In the genomic region with DNA sequence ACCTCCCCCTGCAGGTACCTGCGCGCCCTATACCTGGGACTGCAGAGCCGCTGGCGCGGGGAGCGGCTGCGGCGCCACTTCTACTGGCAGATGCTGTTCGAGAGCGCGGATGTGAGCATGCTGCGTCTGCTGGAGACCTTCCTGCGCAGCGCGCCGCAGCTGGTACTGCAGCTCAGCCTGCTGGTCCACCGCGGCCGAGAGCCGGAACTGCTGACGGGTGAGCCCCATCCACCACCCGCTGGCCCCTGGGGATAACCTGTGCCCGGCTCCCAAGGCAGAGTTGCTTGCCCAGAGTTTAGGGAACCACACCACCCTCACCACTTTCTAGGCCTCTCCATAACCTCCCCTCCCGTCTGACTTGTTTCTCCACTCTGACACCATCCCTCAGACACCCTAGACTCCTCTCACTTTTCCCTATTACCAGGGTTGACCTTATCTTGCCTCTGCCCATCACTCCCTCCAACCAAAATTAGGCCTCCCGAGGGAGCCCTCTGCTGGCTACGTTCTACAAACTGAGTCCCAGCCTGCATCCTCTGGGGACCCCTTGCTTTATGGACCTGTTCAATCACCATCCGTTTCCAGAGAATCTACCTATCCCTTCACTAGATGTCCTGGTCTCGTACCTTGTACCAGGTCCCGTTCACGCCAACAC, we compare ENCODE assay signal across 10 mouse cellular contexts. TPM values are rescaled to one million over a fixed set of nuclear protein-coding genes. Genes with fewer than 3 reads are reported as not detected.
DNase-seq lines count a peak whose midpoint lies in the region; ATAC-seq and TF ChIP-seq lines count a peak whose summit lies in the region.
"Had no signal": no experiment of that assay in that cellular context is flagged by ENCODE, and none has a peak within 500 bp of the region (broad histone marks: within the 10 kb centered on the region; RNA-seq: fewer than 3 reads in every experiment).

No protein-coding gene starts in this region.

- no peak overlapping the region for H3K27ac ChIP-seq in lung, postnatal 0 days (ENCODE audit: low read length)
- H3K27ac ChIP-seq: lung, embryonic 15.5 days had no signal

- peaks cover 16% of the 10 kb centered on the region; the same call in 1 of the 2 replicates for H3K27me3 ChIP-seq in lung, postnatal 0 days (replicated peaks; ENCODE audit: insufficient read depth, low read length)
- no peaks in the 10 kb centered on the region for H3K27me3 ChIP-seq in splenic B cell, adult 2 months (ENCODE audit: control insufficient read depth, insufficient read depth, low read length, poor library complexity, severe bottlenecking)

- no peak overlapping the region for H3K9ac ChIP-seq in lung, postnatal 0 days (replicated peaks; ENCODE audit: low read depth)
- H3K9ac ChIP-seq: lung, embryonic 15.5 days had no signal

- TF ChIP-seq EP300 in lung, postnatal 0 days (IDR thresholded peaks at IDR 0.05), result no peak

- no peak for ATAC-seq in lung, postnatal 0 days
- ATAC-seq in hematopoietic stem cell, adult 5-6 weeks (replicated peaks in 1 of 2; ENCODE audit: insufficient read depth in 1 of 2, low FRiP score in 2 of 2, low TSS enrichment in 1 of 2, low read depth in 1 of 2, poor library complexity in 2 of 2, severe bottlenecking in 2 of 2), result peak; percentile 34 to 40; a peak in 3 of 4 replicates

- TF ChIP-seq CTCF in lung, postnatal 0 days (IDR thresholded peaks at IDR 0.05), result peak; percentile 20; the same call in 1 of the 2 replicates

- H3K4me1 ChIP-seq in lung, postnatal 0 days (ENCODE audit: insufficient read depth, low read depth, low read length), result no peaks in the 10 kb centered on the region

- WGBS in lung, postnatal 0 days, result 9% methylated on average over 26 of the region's 30 CpGs

- H3K4me3 ChIP-seq in lung, postnatal 0 days (ENCODE audit: low read depth, low read length), result no peak overlapping the region
- H3K4me3 ChIP-seq: lung, embryonic 15.5 days had no signal

- H3K36me3 ChIP-seq in lung, postnatal 0 days (ENCODE audit: insufficient read depth, low read length), result no peaks in the 10 kb centered on the region
- no peaks in the 10 kb centered on the region for H3K36me3 ChIP-seq in splenic B cell, adult 2 months (ENCODE audit: control insufficient read depth, insufficient read depth, low read length, poor library complexity, severe bottlenecking)
- H3K36me3 ChIP-seq: lung, embryonic 15.5 days had no signal

- peak; percentile 56 for DNase-seq in cerebellum, adult 11-12 months
- no peak for DNase-seq in cerebellum, adult 8-10 months
- DNase-seq in lung, postnatal 0 days (ENCODE audit: low spot score), result no peak
- no peak for DNase-seq in lung, postnatal 25 days (ENCODE audit: low spot score)
- peak; percentile 24 for DNase-seq in splenic B cell, adult 2 months (ENCODE audit: low read depth, low spot score)
- DNase-seq in c-Kit-positive CD71-positive TER-119-positive erythroid progenitor cells, embryonic 14.5 days (ENCODE audit: low spot score), result no peak
- DNase-seq in left cerebral cortex, adult 9 months (ENCODE audit: low spot score in 2 of 2), result no peak

- no peak overlapping the region for H3K4me2 ChIP-seq in lung, postnatal 0 days (replicated peaks; ENCODE audit: low read depth, low read length)
- H3K4me2 ChIP-seq: lung, embryonic 15.5 days had no signal

- H3K9me3 ChIP-seq in lung, postnatal 0 days (ENCODE audit: low read length), result no peaks in the 10 kb centered on the region
- H3K9me3 ChIP-seq: lung, embryonic 15.5 days had no signal

RNA-seq across cellular contexts. Expression of a gene that starts 12.9 kb away (rescaled TPM):
- 10.7 and 11.1 TPM in 2 replicates for polyA plus RNA-seq in lung, postnatal 0 days (2015; fragmentation: Nextera tagmentation; extraction: Ambion mirVana)
- 5.4 and 11.4 TPM in 2 replicates for total RNA-seq in hematopoietic stem cell, adult 5-6 weeks (2017)

RNA-seq across cellular contexts. Expression of a gene that starts 21.2 kb away (rescaled TPM):
- polyA plus RNA-seq in lung, postnatal 0 days (2015; fragmentation: Nextera tagmentation; extraction: Ambion mirVana), result not detected in 2 replicates
- total RNA-seq in hematopoietic stem cell, adult 5-6 weeks (2017), result 0.50 TPM in 1 of 2 replicates, not detected in the other
- total RNA-seq: heart, adult 18-20 months had no signal
- polyA plus RNA-seq: lung, embryonic 15.5 days had no signal

RNA-seq across cellular contexts. Expression of a gene that starts 37.6 kb away (rescaled TPM):
- polyA plus RNA-seq in lung, postnatal 0 days (2015; fragmentation: Nextera tagmentation; extraction: Ambion mirVana), result 76.6 and 97.2 TPM in 2 replicates
- 115 and 527 TPM in 2 replicates for total RNA-seq in hematopoietic stem cell, adult 5-6 weeks (2017)

RNA-seq across cellular contexts. Expression of a gene that starts 55.4 kb away (rescaled TPM):
- polyA plus RNA-seq in lung, postnatal 0 days (2015; fragmentation: Nextera tagmentation; extraction: Ambion mirVana), result 37.1 and 59.4 TPM in 2 replicates
- 9.0 and 26.3 TPM in 2 replicates for total RNA-seq in hematopoietic stem cell, adult 5-6 weeks (2017)

Comparison
In these comparisons a context has a peak if more than half of its experiments do, and no peak if none do; other contexts are left out.
1. DNase-seq: peak in cerebellum, adult 11-12 months (single experiment) and splenic B cell, adult 2 months (single experiment); none in cerebellum, adult 8-10 months (single experiment), lung, postnatal 0 days (single experiment), lung, postnatal 25 days (single experiment), c-Kit-positive CD71-positive TER-119-positive erythroid progenitor cells, embryonic 14.5 days (single experiment) and left cerebral cortex, adult 9 months (0 of 2).